Mouse (Mus musculus): ENCODE data around the gene Plbd2.
A peak's percentile ranks its signal among the peaks of the same experiment; 100 is the strongest.

The Plbd2 gene

GRCm38 (mm10) chr5:120475861-120476260, 27.6 kb downstream of the Plbd2 start:
- DNase-seq (ENCODE audit: low spot score in 2 of 2), result no peak

GRCm38 (mm10) chr5:120473361-120473760, 30.1 kb downstream of the Plbd2 start:
- no peak for DNase-seq (ENCODE audit: low spot score in 2 of 2)

- no peak for DNase-seq (ENCODE audit: low spot score in 2 of 2)
Measured at GRCm38 (mm10) chr5:120472770-120473169, 30.7 kb downstream of the Plbd2 start, which contains the start of gene Sdsl. Gene Sdsl (minus strand): TSS chr5:120472810.

- no peak for DNase-seq (ENCODE audit: low spot score in 2 of 2)
Measured at GRCm38 (mm10) chr5:120471538-120471937, 31.9 kb downstream of the Plbd2 start.

- DNase-seq (ENCODE audit: low spot score in 2 of 2), result no peak
Measured at GRCm38 (mm10) chr5:120468830-120469229, 34.6 kb downstream of the Plbd2 start.

- no peak for DNase-seq (ENCODE audit: low spot score in 2 of 2)
Measured at GRCm38 (mm10) chr5:120468336-120468735, 35.1 kb downstream of the Plbd2 start.

GRCm38 (mm10) chr5:120467026-120467425, 36.4 kb downstream of the Plbd2 start:
- DNase-seq (ENCODE audit: low spot score in 2 of 2), result no peak

- DNase-seq (ENCODE audit: low spot score in 2 of 2), result no peak
Measured at GRCm38 (mm10) chr5:120465860-120466259, 37.6 kb downstream of the Plbd2 start.

- DNase-seq (ENCODE audit: low spot score in 2 of 2), result no peak
Measured at GRCm38 (mm10) chr5:120465062-120465461, 38.4 kb downstream of the Plbd2 start.

- no peak for DNase-seq (ENCODE audit: low spot score in 2 of 2)
Measured at GRCm38 (mm10) chr5:120464321-120464720, 39.1 kb downstream of the Plbd2 start.

- no peak for DNase-seq (ENCODE audit: low spot score in 2 of 2)
Measured at GRCm38 (mm10) chr5:120461902-120462301, 41.5 kb downstream of the Plbd2 start.

GRCm38 (mm10) chr5:120459133-120459532, 44.3 kb downstream of the Plbd2 start:
- no peak for DNase-seq (ENCODE audit: low spot score in 2 of 2)

- peak in 1 of 2 experiments; percentile 58 for DNase-seq (ENCODE audit: low spot score in 2 of 2)
Measured at GRCm38 (mm10) chr5:120457628-120458027, 45.8 kb downstream of the Plbd2 start.

- DNase-seq (ENCODE audit: low spot score in 2 of 2), result no peak
Measured at GRCm38 (mm10) chr5:120456841-120457554, 46.4 kb downstream of the Plbd2 start.

- DNase-seq (ENCODE audit: low spot score in 2 of 2), result no peak
Measured at GRCm38 (mm10) chr5:120456253-120456652, 47.2 kb downstream of the Plbd2 start.

GRCm38 (mm10) chr5:120454756-120455337, 48.6 kb downstream of the Plbd2 start:
- no peak for DNase-seq (ENCODE audit: low spot score in 2 of 2)

GRCm38 (mm10) chr5:120447305-120447704, 56.1 kb downstream of the Plbd2 start:
- no peak for DNase-seq (ENCODE audit: low spot score in 2 of 2)

GRCm38 (mm10) chr5:120440733-120441132, 62.7 kb downstream of the Plbd2 start:
- DNase-seq (ENCODE audit: low spot score in 2 of 2), result peak; percentile 48 to 84

- no peak for DNase-seq (ENCODE audit: low spot score in 2 of 2)
Measured at GRCm38 (mm10) chr5:120439887-120440670, 63.3 kb downstream of the Plbd2 start.

GRCm38 (mm10) chr5:120438991-120439710, 64.3 kb downstream of the Plbd2 start:
- no peak for DNase-seq (ENCODE audit: low spot score in 2 of 2)

- no peak for DNase-seq (ENCODE audit: low spot score in 2 of 2)
Measured at GRCm38 (mm10) chr5:120438469-120438868, 65.0 kb downstream of the Plbd2 start.

GRCm38 (mm10) chr5:120437986-120438385, 65.4 kb downstream of the Plbd2 start:
- no peak for DNase-seq (ENCODE audit: low spot score in 2 of 2)
